Mouse (Mus musculus): ENCODE data around the gene Hook1.

GRCm38 (mm10) chr4:95917703-95918102 lies 49.3 kb upstream of the Hook1 start:
- TF ChIP-seq CTCF (conservative IDR thresholded peaks at IDR 0.05; ENCODE audit: low read length) (no peak), NANOG (IDR thresholded peaks at IDR 0.05; ENCODE audit: borderline replicate concordance, low read length) (no peak)

Measured in E14TG2a.4 (cell line).